In genomic region chr10:68529364-68530049, GRCm38 (mm10) we compare ENCODE assay signal across 26 mouse cellular contexts. TPM values are rescaled to one million over a fixed set of nuclear protein-coding genes. Genes with fewer than 3 reads are reported as not detected.
DNase-seq lines count a peak whose midpoint lies in the region; ATAC-seq and TF ChIP-seq lines count a peak whose summit lies in the region.
"Had no signal": no experiment of that assay in that cellular context is flagged by ENCODE, and none has a peak within 500 bp of the region (broad histone marks: within the 10 kb centered on the region; RNA-seq: fewer than 3 reads in every experiment).

No protein-coding gene starts in this region.

- peaks cover 5% of the 10 kb centered on the region; the same call in 1 of the 2 replicates for H3K4me1 ChIP-seq in kidney, embryonic 14.5 days (ENCODE audit: control insufficient read depth, insufficient read depth, low read length)
- H3K4me1 ChIP-seq in intestine, postnatal 0 days (replicated peaks; ENCODE audit: control insufficient read depth, insufficient read depth, low read length) = 0 out of 2 replicates have a peak, but pooled peaks cover 3% of the 10 kb centered on the region
- H3K4me1 ChIP-seq in kidney, postnatal 0 days (replicated peaks; ENCODE audit: insufficient read depth, low read length) = 0 out of 2 replicates have a peak, but pooled peaks cover 3% of the 10 kb centered on the region
- H3K4me1 ChIP-seq in liver, embryonic 15.5 days (replicated peaks) = no peaks in the 10 kb centered on the region; the same call in 1 of the 2 replicates
- H3K4me1 ChIP-seq: embryonic facial prominence, embryonic 15.5 days; hindbrain, embryonic 12.5 days; midbrain, embryonic 12.5 days had no signal

- no peaks in the 10 kb centered on the region for H3K36me3 ChIP-seq in kidney, embryonic 14.5 days (ENCODE audit: control insufficient read depth, insufficient read depth, low read length)
- H3K36me3 ChIP-seq in intestine, postnatal 0 days (ENCODE audit: control insufficient read depth, insufficient read depth) = no peaks in the 10 kb centered on the region
- no peaks in the 10 kb centered on the region for H3K36me3 ChIP-seq in kidney, postnatal 0 days (ENCODE audit: insufficient read depth, low read length)
- H3K36me3 ChIP-seq in liver, embryonic 15.5 days (replicated peaks) = no peaks in the 10 kb centered on the region
- H3K36me3 ChIP-seq: embryonic facial prominence, embryonic 15.5 days; hindbrain, embryonic 12.5 days; lung, embryonic 15.5 days; midbrain, embryonic 12.5 days had no signal

- H3K9ac ChIP-seq in kidney, embryonic 14.5 days (ENCODE audit: low read depth, low read length) = no peak overlapping the region
- H3K9ac ChIP-seq in intestine, postnatal 0 days (ENCODE audit: low read depth, low read length) = no peak overlapping the region
- no peak overlapping the region for H3K9ac ChIP-seq in kidney, postnatal 0 days (ENCODE audit: low read depth, low read length)
- H3K9ac ChIP-seq in liver, embryonic 15.5 days = no peak overlapping the region
- H3K9ac ChIP-seq: embryonic facial prominence, embryonic 15.5 days; hindbrain, embryonic 12.5 days; lung, embryonic 15.5 days; midbrain, embryonic 12.5 days had no signal

- no peaks in the 10 kb centered on the region for H3K27me3 ChIP-seq in kidney, embryonic 14.5 days (ENCODE audit: control insufficient read depth, insufficient read depth, low read length)
- H3K27me3 ChIP-seq in intestine, postnatal 0 days (replicated peaks; ENCODE audit: control insufficient read depth, insufficient read depth, low read length) = no peaks in the 10 kb centered on the region
- no peaks in the 10 kb centered on the region for H3K27me3 ChIP-seq in kidney, postnatal 0 days (ENCODE audit: insufficient read depth, low read length)
- no peaks in the 10 kb centered on the region for H3K27me3 ChIP-seq in liver, embryonic 15.5 days
- H3K27me3 ChIP-seq: embryonic facial prominence, embryonic 15.5 days; hindbrain, embryonic 12.5 days; lung, embryonic 15.5 days; midbrain, embryonic 12.5 days; Patski had no signal

- no peak for ATAC-seq in kidney, embryonic 14.5 days (ENCODE audit: low FRiP score, low TSS enrichment)
- no peak for ATAC-seq in intestine, postnatal 0 days
- ATAC-seq in kidney, postnatal 0 days (replicated peaks; ENCODE audit: low FRiP score, low read depth) = peak; percentile 77
- ATAC-seq in liver, embryonic 15.5 days (ENCODE audit: insufficient read depth) = peak; percentile 77
- no peak for ATAC-seq in megakaryocyte progenitor cell, adult 5-6 weeks (replicated peaks; ENCODE audit: poor library complexity)
- ATAC-seq: CD4-positive, CD25-positive, alpha-beta regulatory T cell, adult 4 months; forebrain, embryonic 16.5 days; Patski had no signal

- no peak overlapping the region for H3K27ac ChIP-seq in kidney, embryonic 14.5 days (ENCODE audit: low read depth, low read length)
- H3K27ac ChIP-seq in intestine, postnatal 0 days (ENCODE audit: low read depth, low read length) = no peak overlapping the region
- H3K27ac ChIP-seq in kidney, postnatal 0 days = peak overlapping the region; percentile 62
- peak overlapping the region; percentile 58 for H3K27ac ChIP-seq in liver, embryonic 15.5 days (replicated peaks)
- H3K27ac ChIP-seq: embryonic facial prominence, embryonic 15.5 days; hindbrain, embryonic 12.5 days; layer of hippocampus, adult 2 months; left cerebral cortex, adult 2 months; lung, embryonic 15.5 days; midbrain, embryonic 12.5 days had no signal

- H3K4me2 ChIP-seq in kidney, embryonic 14.5 days (replicated peaks; ENCODE audit: low read depth, low read length) = no peak overlapping the region
- H3K4me2 ChIP-seq in intestine, postnatal 0 days (replicated peaks; ENCODE audit: low read depth) = peak overlapping the region; percentile 41
- 0 out of 2 replicates have a peak overlapping the region, but pooled peaks have one; percentile 13 for H3K4me2 ChIP-seq in kidney, postnatal 0 days (ENCODE audit: low read length)
- H3K4me2 ChIP-seq in liver, embryonic 15.5 days = peak overlapping the region; percentile 36
- H3K4me2 ChIP-seq: embryonic facial prominence, embryonic 15.5 days; heart, embryonic 11.5 days; hindbrain, embryonic 12.5 days; lung, embryonic 15.5 days; midbrain, embryonic 12.5 days had no signal

- no peaks in the 10 kb centered on the region for H3K9me3 ChIP-seq in kidney, embryonic 14.5 days (ENCODE audit: control insufficient read depth, low read length)
- no peaks in the 10 kb centered on the region for H3K9me3 ChIP-seq in intestine, postnatal 0 days (ENCODE audit: control insufficient read depth)
- H3K9me3 ChIP-seq in kidney, postnatal 0 days (replicated peaks; ENCODE audit: low read length) = no peaks in the 10 kb centered on the region
- H3K9me3 ChIP-seq in liver, embryonic 15.5 days (replicated peaks) = no peaks in the 10 kb centered on the region
- H3K9me3 ChIP-seq: embryonic facial prominence, embryonic 15.5 days; hindbrain, embryonic 12.5 days; lung, embryonic 15.5 days; midbrain, embryonic 12.5 days had no signal

- no peak overlapping the region for H3K4me3 ChIP-seq in kidney, embryonic 14.5 days (ENCODE audit: low read length)
- no peak overlapping the region for H3K4me3 ChIP-seq in intestine, postnatal 0 days (ENCODE audit: low read depth, low read length)
- no peak overlapping the region for H3K4me3 ChIP-seq in kidney, postnatal 0 days (replicated peaks; ENCODE audit: low read depth, low read length)
- no peak overlapping the region for H3K4me3 ChIP-seq in liver, embryonic 15.5 days (replicated peaks)
- H3K4me3 ChIP-seq: embryonic facial prominence, embryonic 15.5 days; hindbrain, embryonic 12.5 days; layer of hippocampus, adult 2 months; left cerebral cortex, adult 2 months; lung, embryonic 15.5 days; midbrain, embryonic 12.5 days had no signal

- DNase-seq in kidney, adult 11 months = peak; percentile 77
- DNase-seq in kidney, postnatal 0 days (ENCODE audit: low spot score) = no peak
- no peak for DNase-seq in cerebellum, postnatal 14 days
- no peak for DNase-seq in layer of hippocampus, postnatal 25 days (ENCODE audit: extremely low spot score in 1 of 2, low spot score in 1 of 2)
- DNase-seq: adrenal gland, postnatal 14 days; cerebellum, postnatal 25 days; heart, postnatal 14 days; right cerebral cortex, adult 18-20 months; thymus, postnatal 4 days had no signal

- WGBS in kidney, embryonic 14.5 days = 62% methylated on average over 10 of the region's 10 CpGs
- 48% methylated on average over 10 of the region's 10 CpGs for WGBS in intestine, postnatal 0 days
- WGBS in kidney, postnatal 0 days = 66% methylated on average over 10 of the region's 10 CpGs
- WGBS in liver, embryonic 15.5 days (ENCODE audit: insufficient replicate concordance) = 62% methylated on average over 10 of the region's 10 CpGs

- TF ChIP-seq CTCF in intestine, postnatal 0 days (IDR thresholded peaks at IDR 0.05; ENCODE audit: low read depth) = no peak
- TF ChIP-seq CTCF in kidney, postnatal 0 days (IDR thresholded peaks at IDR 0.05; ENCODE audit: low read depth) = no peak

RNA-seq across cellular contexts. Expression of gene Cabcoco1, which starts 12.2 kb away (rescaled TPM):
- polyA plus RNA-seq in kidney, embryonic 14.5 days (2014; fragmentation: Nextera tagmentation; extraction: Ambion mirVana) = 4.1 and 5.2 TPM in 2 replicates
- 3.7 and 4.0 TPM in 2 replicates for polyA plus RNA-seq in intestine, postnatal 0 days (2015; fragmentation: Nextera tagmentation; extraction: Ambion mirVana)
- polyA plus RNA-seq in kidney, postnatal 0 days (2015; fragmentation: Nextera tagmentation; extraction: Ambion mirVana) = 17.3 and 18.5 TPM in 2 replicates
- 0.96 and 1.7 TPM in 2 replicates for polyA plus RNA-seq in liver, embryonic 15.5 days (2015; fragmentation: Nextera tagmentation; extraction: Ambion mirVana)
- 1 to 10 TPM; 2.3 to 3.0 TPM for total RNA-seq in layer of hippocampus, postnatal 25 days (2021)
- total RNA-seq in megakaryocyte progenitor cell, adult 5-6 weeks (2015) = 6.7 and 9.3 TPM in 2 replicates
- total RNA-seq in megakaryocyte progenitor cell, adult 5-6 weeks (2017) = 2.6 and 3.2 TPM in 2 replicates
- total RNA-seq: ES-E14; monocyte, adult 5-6 weeks had no signal
- polyA plus RNA-seq: neural tube, embryonic 11.5 days; Patski had no signal

Comparison
In these comparisons a context has a peak if more than half of its experiments do, and no peak if none do; other contexts are left out.
1. ATAC-seq: peak in kidney, postnatal 0 days (single experiment) and liver, embryonic 15.5 days (single experiment); none in kidney, embryonic 14.5 days (single experiment), intestine, postnatal 0 days (single experiment) and megakaryocyte progenitor cell, adult 5-6 weeks (single experiment).
2. H3K27ac ChIP-seq: peak in kidney, postnatal 0 days (single experiment) and liver, embryonic 15.5 days (single experiment); none in kidney, embryonic 14.5 days (single experiment) and intestine, postnatal 0 days (single experiment).